Mouse (Mus musculus) left cerebral cortex, adult 18-20 months (tissue): ENCODE data around the gene Dnaaf3. TPM values are rescaled to one million over a fixed set of nuclear protein-coding genes. Genes with fewer than 3 reads are reported as not detected.
A peak's percentile ranks its signal among the peaks of the same experiment; 100 is the strongest.
"Not testable (repeated sequence)": the region's sequence is repeated elsewhere in the genome, so short reads cannot be mapped to it uniquely, and the experiment has no call there.

Experiments
- DNase-seq, 2 experiments: peaks; one replicate each; pipeline ENCODE4 v3.0.0; 2021 to 2022; ENCODE audit warnings: low spot score in 2 of 2, mixed read lengths in 1 of 2
- long read RNA-seq, 2 experiments: library from polyadenylated mRNA; stranded (forward); transcript quantifications; one replicate each; pipeline ENCODE4 v2.0.0; 2021
- total RNA-seq, 2 experiments: library from RNA; stranded (reverse); gene quantifications; 2 replicates each; pipeline ENCODE4 v1.2.3; 2021

Gene Dnaaf3
- total RNA-seq: under 1 TPM; 0.23 to 0.37 TPM
- long read RNA-seq, experiment 1, partial matches to known transcripts: 0 of 1 reads
- long read RNA-seq, experiment 1, other reads (novel, unspliced or antisense): 0 of 1 reads
- long read RNA-seq, experiment 2: 0 reads

DNA sequence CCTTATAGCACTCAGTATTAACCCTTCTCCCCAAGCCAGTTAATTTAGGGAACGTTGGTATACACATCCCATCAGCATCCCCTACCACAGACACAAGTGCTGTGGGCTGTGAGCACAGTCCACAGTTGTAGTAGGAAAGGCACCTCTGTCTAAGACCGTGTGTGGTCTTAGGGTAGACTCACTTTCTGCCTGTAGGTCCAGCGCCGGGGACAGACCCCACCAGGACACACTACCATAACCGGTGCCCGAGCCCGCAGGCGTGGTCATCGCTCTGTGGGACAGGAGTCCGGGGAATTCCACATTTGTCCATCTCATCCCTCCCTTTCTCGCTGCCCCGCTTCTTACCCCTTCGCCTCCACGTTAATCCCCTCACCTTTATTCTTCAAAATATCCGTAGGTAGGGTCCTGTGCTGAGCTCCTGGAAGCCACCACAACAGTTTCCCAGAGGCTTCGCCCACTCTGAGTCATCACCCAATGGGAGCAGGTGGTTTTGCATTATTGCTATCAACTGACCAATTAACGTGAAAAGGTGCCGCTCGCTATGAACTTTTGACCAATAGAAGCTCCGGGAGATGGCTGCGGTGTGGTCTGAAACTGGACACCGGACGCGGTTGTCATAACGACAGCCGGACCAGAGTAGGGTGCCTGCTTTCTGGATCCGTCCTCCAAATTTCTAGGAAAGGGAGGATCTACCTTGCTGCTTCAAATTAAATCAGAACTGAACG is at the start of gene Dnaaf3:
Dnaaf3 (minus strand) TSS at position 449 of the 725 bp plus-strand sequence.
- DNase-seq: no peak

DNA sequence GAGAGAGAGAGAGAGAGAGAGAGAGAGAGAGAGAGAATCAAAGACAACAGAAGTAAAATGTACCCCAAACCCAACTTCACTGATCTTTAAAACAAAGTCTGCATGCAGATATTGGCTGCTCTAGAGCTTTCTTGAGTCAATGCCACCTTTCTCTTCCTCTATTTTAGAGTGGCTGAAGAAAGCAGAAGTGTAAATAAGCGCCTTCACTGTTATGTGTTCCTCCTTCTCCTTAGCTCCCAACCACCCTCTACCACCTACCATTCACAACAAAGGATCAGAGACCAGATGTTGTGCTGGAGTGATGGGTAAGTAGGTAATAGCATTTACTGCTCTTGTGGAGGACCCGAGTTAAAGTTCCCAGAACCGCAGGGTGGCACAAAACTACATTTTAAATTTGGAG is 49.2 kb upstream of the Dnaaf3 start:
- not testable (repeated sequence) for DNase-seq

DNA sequence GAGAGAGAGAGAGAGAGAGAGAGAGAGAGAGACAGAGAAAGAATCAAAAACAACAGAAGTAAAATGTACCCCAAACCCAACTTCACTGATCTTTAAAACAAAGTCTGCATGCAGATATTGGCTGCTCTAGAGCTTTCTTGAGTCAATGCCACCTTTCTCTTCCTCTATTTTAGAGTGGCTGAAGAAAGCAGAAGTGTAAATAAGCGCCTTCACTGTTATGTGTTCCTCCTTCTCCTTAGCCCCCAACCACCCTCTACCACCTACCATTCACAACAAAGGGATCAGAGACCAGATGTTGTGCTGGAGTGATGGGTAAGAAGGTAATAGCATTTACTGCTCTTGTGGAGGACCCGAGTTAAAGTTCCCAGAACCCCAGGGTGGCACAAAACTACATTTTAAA is 40.1 kb upstream of the Dnaaf3 start:
- DNase-seq: not testable (repeated sequence)

DNA sequence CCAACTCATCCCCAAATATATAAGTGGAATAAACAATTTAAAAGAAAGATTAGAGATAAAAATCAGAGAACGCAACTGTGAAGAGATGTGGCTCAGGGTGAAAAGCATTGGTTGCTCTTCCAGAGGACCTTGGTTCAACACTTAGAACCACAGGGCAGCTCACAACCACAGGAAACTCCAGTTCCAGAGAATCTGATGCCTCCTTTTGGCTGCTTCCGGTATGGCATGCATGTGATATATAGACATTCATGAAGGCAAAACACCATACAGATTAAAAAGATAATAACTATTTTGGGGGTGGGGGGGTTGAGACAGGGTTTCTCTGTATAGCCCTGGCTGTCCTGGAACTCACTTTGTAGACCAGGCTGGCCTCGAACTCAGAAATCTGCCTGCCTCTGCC is 30.4 kb upstream of the Dnaaf3 start:
- no peak for DNase-seq

DNA sequence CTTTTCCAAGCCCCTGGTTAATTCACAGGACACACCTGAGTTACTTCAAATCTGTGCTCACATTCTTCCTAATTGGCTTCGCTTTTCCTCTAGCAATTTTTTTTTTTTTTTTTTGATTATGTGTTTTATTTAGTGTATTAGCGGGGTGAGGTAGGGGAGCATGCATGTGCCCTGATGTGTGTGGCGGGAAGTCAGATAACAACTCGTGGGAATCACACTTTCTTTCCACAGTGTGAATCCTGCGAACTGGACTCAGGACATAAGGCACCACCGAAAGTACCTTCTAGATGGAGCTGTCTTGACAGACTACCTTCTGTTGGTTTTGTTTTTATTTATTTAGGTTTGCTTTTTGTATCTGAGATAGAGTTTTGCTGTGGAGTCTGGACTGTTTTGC is 24.9 kb upstream of the Dnaaf3 start:
- DNase-seq: no peak

DNA sequence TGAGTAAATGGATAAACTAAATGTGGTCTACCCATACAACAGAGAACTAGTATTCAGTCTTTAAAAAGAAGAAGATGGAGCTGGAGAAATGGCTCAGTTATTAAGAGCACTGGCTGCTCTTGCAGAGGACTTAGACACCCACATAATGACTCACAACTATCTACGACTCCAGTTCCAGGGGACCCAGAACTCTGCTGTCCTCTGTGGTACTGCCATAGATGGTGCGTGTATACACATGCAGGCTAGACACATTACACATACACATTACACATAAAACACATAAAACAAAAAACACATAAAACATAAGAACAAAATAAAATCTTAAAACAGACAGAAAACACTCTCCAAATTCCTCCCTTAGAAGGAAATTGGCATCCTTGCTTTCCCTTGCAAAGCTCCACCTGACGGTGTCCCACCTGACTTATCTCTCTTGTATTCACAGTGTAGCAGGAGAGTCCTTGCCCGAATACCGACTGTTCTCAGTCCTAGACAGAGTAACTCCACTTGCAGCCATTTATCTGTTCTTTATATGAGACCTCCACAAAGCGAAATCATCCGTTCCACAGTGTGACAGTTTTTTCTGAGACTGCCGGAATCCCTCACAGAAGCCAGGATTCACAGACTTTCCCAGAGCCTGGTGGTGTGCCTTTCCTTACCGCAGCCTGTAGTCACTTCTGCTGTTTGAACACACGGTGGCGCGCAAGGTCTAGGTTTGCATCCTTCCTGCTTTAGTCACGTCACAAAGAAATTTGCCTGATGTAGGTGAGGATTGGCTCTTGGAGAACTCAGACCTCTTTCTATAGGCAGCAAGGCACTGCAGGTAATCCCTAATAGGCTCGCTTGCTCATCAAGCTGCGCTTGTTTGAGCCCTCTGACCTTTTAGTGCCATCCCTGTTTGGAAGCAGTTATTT is 24.3 kb upstream of the Dnaaf3 start:
- DNase-seq: peak; percentile 82 to 83

DNA sequence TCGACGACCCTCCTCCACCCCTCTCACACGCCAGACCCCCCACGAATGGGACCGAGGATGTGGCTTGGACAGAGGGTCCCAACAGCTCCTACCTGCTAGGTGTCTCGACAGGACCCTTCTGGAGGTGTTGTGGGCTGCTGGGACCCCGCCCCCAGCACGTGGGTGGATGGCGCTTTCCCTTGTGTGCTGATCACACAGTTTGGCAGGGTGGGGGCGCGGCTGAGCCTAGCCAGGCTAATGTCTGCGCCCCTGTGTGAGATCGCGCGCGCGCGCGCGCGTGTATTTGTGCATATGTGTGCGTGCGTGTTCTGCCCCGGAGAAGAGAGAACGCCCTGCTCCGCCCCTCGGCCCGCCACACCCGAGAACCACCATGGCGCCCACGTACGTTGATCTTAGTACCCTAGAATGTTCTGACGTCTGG is 15.0 kb upstream of the Dnaaf3 start, which contains the start of gene Syt5:
Syt5 (minus strand) TSS at position 321 of the 421 bp plus-strand sequence.
- peak; percentile 66 to 76 for DNase-seq

DNA sequence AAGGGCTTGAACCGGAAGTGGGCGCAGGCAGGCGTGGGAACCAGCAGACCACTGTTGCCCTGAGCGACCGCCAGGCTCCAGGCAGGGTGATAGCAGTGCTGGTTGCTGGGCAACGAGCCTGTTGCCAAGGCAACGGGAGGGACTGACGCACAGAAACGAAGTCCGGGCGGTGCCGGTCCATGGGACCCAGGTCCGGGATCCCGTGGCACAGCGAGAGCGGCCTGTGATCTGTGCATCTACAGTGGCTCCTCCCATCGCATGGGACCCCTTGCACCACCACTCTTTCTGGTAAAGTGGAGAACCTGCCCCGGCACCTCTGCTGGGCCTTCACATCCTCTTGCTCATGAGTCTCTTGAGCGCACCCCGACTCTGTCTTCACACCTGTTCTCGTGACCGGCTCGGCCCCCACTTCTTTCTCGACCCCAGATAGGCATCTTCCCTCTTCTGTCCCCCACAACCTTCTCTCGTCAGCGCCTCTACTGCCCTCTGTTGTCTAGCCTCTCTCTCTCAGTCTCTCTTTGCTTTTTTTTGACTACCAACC is 14.4 kb upstream of the Dnaaf3 start:
- peak; percentile 97 for DNase-seq

DNA sequence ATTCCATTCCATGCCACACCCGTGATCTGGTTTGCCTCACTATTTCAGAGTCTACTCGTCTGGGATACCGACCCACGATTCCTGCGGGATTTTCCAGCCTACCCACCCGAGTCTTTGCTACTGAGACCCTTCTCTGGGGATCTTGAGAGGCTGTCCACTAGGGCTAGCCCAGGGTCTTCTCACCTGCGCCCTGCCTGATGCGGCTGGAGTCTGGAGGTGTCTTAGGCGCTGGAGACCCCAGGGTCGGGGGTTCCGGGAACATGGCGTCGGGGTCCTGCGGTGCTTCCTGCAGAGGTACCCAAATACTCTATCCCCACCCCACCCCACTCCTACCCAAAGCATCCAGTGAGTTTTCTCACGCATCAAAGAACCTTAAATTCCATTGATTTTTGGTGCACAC is 13.8 kb upstream of the Dnaaf3 start:
- no peak for DNase-seq

DNA sequence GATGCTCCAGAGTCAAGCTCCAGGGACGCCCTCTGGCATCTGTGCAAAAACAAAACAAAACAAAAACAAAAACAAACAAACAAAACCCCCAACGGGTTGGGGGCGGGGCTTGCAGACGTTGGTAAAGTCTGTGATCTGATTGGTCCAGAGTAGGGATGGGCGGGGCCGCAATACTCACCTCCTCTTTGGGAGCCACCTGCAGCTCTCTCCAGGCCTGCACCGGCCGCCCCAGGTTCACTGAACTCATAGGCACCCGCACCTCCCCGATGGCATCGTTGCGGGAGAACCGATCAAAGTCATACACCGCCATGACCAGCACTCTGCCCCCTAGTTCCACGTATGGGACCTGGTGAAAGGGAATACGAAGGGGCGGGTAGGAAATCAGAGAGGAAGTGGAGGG is 9.8 kb upstream of the Dnaaf3 start:
- no peak for DNase-seq

DNA sequence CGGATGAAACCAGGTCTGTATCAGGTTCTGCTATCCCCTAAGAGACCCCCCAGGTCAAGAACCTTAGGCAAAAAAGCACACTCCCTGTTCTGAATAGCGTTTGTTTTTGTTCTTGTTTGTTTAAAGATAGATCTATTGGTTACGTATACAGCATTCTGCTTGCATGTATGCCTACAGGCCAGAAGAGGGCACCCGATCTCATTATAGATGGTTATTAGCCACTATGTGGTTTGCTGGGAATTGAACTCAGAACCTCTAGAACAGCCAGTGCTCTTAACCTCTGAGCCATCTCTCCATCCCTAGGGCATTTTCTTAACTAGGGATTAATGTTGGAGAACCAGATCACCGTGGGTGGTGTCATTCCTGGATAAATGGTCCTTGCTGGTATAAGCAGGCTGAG is 9.1 kb upstream of the Dnaaf3 start:
- DNase-seq: no peak

DNA sequence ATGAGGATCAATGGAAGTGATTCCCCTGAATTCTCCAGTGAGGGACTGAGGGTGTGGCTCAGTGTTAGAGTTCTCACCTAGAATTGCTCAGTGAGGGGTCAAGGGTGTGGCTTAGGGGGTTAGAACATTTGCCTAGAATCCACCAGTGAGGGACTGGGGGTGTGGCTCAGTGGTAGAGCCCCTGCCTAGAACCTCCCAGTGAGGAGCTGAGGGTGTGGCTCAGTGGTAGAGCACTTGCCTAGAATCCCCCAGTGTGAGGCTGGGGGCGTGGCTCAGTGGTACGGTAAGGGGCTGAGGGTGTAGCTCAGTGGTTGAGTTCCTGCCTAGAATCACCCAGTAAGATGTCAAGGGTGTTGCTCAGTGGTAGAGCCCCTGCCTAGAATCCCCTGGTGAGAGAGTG is 6.8 kb upstream of the Dnaaf3 start:
- DNase-seq: no peak

DNA sequence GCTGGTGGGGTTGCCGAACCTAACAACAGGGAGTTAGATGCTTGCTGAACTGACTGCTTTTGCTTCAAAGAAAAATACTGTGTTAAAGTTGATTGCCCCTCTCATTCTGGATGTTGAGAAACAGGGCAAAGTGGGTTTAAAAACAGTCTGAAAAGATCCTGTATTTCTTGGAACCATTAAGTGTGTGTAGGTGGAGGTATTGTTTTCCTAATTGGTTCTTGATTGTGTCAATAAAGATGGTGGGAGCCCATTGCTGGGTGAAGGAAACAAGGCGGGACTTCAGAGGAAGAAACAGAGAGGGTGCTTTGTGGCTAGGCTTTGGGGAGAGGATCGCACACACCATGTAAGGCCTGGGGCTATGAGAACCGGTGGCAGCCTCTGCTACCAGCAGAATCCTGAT is 4.9 kb upstream of the Dnaaf3 start:
- no peak for DNase-seq

DNA sequence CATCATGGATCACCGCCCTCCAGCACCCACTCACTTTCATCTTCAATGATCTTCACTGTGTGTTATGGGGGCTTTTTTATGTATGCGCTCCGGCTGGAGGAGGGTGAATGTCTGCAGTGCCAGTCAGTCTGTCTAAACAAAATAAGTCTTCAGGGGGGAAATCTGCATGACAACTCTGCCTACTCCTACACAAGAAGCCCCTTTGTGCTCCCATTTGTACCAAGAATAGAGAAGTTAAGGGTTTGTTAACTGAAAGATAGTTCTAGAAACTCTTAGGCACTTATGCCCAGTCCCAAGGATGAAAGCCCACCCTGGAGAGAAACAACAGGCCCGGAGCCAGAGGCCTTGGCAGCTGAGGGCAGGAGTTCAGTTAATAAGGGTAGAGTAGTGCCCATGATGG is 4.1 kb upstream of the Dnaaf3 start:
- no peak for DNase-seq

DNA sequence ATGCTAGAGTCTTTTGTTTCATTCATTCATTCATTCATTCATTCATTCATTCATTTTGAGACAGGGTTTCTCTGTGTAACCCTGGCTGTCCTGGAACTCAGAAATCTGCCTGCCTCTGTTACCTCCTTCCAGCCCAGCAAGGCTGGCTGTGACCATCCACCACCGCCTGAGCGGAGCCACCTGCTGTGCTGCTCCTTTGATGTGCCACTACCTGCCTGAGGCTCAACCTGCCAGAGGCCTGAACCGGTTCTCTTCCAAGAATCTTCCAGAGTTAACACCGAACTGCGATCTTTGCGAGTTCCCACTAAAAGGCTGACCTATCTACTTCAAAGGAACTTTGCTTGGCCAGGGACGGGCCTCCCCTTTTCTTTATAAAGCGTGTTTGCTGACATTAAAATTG is 2.1 kb downstream of the Dnaaf3 start:
- DNase-seq: not testable (repeated sequence)

DNA sequence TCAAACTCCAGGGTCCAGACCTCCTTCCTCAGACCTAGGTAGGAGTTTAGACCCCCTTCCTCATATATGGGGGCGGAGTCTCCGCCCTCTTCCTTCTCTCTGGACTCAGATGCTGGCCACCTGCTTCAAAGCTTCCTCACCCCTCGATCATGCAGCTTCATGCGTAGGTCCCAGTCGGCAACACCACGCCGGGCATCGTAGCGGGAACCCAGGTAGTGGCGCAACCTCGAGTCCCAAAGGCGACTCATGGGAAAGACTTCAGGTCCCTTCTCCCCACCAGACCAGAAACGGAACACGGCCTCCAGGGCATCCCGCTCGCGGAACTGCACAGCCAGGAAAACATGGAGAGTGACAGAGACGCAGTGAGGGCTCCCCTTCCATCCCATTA is 5.0 kb downstream of the Dnaaf3 start:
- no peak for DNase-seq

DNA sequence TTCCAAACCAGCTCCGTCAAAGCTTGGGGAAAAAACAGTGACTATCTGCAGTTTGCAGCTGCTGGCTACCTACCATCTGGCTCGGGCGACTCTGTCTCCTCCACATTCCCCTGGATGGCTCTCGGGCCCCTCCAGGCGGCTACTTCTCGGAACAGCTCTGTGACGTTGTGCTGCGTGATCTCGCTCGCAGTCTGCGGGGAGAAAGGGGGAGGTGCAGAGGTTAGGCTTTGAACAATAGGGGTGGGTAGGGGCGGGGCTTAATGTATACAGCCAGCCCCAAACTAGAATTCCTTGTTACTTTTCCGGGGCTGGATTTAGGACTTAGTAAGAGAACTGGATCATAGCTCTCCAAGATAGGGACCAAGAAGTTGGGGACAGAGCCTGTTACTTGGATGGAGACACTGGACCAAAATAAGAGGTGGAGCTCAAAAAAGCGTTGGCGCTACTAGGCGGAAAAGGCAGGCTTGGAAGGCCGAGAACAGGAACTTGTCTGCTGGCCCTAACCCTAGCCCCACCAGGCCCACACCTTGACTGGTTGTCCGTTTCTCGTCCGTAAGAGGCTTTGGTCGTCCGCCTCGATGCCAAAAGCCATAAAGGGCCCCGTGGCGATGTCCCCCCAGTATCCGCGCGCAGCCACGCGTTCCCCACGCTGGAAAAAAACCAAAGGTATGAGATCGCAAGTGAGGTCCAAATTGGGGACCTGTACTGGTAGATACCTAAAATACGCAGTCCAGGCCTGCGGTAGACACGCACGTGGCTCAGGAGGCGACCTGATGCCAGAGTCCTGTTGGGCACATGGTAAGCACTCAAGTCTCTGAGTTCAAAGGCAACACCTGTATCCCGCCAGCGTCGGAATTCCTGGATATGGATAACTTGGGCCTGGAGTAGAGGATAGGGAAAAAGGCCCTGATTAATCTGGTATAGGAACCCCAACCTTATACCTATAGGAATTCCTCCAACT is 5.6 kb downstream of the Dnaaf3 start:
- peak; percentile 71 to 77 for DNase-seq

DNA sequence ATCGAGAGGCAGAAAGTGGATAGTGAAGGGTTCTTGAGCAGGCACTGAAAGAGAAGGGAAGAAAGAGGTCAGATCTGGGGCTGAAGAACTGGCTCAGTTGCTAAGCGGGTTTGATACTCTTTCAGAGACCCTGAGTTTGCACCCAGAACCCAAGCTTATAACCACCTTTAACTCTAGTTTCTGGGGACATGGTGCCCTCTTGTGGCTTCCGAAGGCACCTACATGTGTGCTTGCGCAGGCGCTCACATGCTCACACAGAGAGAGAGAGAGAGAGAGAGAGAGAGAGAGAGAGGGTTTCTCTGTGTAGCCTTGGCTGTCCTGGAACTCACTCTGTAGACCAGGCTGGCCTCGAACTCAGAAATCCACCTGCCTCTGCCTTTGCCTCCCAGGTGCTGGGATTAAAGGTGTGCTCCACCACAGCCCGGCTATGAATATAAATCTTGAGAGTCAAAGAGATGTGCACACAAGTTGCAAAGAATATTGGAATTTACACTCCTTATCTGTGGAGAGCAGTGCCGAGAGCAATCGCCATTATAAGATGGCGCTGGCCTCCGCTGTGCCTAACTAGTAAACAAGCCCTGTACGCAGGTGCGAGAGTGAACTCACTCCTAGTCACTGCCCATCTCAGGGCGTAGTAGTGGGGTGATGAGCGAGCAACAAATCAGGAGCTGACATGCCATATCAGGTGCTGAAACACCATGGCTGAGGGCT is 7.9 kb downstream of the Dnaaf3 start, which contains the start of gene Tnni3:
Tnni3 (minus strand) TSS at position 18 of the 711 bp plus-strand sequence.
- peak; percentile 35 to 41 for DNase-seq

DNA sequence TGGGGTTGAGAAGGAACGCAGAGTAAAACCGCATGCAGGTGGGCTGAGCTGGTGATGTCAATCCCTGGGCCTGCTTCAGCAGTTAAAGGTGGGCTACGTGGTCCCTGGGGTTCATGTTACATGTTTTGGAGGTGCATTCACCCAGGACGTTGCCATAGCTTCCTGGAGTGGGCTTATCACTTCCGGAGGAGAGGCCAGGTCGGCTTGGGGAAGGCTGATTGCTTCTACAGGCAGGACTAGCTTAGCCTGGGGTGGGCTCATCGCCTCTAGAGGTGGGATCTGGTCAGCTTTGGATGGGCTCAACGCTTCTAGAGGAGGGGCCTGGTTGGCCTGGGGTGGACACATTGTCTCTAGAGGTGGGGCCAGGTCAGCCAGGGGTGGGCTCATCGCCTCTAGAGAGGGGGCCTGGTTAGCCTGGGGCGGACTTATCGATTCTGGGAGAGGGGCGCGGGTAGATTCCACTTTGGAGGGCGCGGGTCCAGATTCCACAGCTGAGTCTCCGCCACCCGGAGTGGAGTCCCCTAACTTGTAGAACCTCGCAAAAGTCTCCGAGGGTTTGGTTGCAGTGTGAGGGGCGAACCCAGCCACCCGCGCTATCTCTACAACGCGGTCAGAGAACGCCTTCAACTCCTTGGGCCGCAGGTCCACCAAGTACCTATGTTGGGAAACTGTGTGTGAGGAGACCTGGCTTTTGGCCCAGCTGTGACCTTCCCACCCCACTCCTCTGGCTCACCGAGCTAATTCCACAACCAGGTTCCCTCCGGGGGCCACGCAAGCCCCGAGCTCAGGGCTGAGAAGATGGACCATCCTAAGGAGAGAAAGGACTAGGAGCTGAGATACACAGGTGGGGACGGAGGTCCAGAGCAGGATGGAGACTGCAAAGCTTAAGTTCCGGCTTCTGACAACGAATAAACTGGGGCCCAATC is 8.8 kb downstream of the Dnaaf3 start:
- DNase-seq: no peak
